Comparison of ENCODE assay signal across 8 mouse cellular contexts in genomic region chr4:43209081-43209579, GRCm38 (mm10). TPM values are rescaled to one million over a fixed set of nuclear protein-coding genes. Genes with fewer than 3 reads are reported as not detected.
A peak's percentile ranks its signal among the peaks of the same experiment; 100 is the strongest.
DNase-seq lines count a peak whose midpoint lies in the region; ATAC-seq and TF ChIP-seq lines count a peak whose summit lies in the region.

No protein-coding gene starts in this region.

- TF ChIP-seq CTCF in cortical plate, adult 2 months (IDR thresholded peaks at IDR 0.05; ENCODE audit: extremely low read depth, insufficient read depth, low read length) = no peak

- H3K4me1 ChIP-seq in cortical plate, adult 2 months (ENCODE audit: control insufficient read depth, insufficient read depth, low read length) = peaks cover 9% of the 10 kb centered on the region; the same call in 1 of the 2 replicates
- peaks cover 13% of the 10 kb centered on the region for H3K4me1 ChIP-seq in midbrain, embryonic 14.5 days (ENCODE audit: control insufficient read depth, insufficient read depth, low read length)

- no peaks in the 10 kb centered on the region for H3K36me3 ChIP-seq in midbrain, embryonic 14.5 days (ENCODE audit: control insufficient read depth, insufficient read depth, low read length)

- DNase-seq in heart, adult 18-20 months = peak; percentile 5
- no peak for DNase-seq in heart, postnatal 25 days (ENCODE audit: low spot score)
- DNase-seq in frontal cortex, postnatal 36 days (ENCODE audit: low spot score in 2 of 2) = peak; percentile 75 to 87
- DNase-seq in layer of hippocampus, postnatal 14 days (ENCODE audit: low spot score in 2 of 2) = peak; percentile 32 to 55
- DNase-seq in midbrain, embryonic 14.5 days = peak; percentile 70
- DNase-seq in urinary bladder, postnatal 10 days (ENCODE audit: low spot score) = no peak
- no peak for DNase-seq in urinary bladder, postnatal 36 days (ENCODE audit: low spot score in 2 of 2)

- WGBS in midbrain, embryonic 14.5 days = under 1% methylated on average over 8 of the region's 8 CpGs

- intact Hi-C loops in heart, postnatal 25 days (cut with DNase I) = no loop called here

- H3K27me3 ChIP-seq in midbrain, embryonic 14.5 days (ENCODE audit: control insufficient read depth, insufficient read depth, low read length) = no peaks in the 10 kb centered on the region

- peak overlapping the region; percentile 48 for H3K9ac ChIP-seq in midbrain, embryonic 14.5 days (replicated peaks; ENCODE audit: low read length)

- peak overlapping the region; percentile 64 for H3K4me2 ChIP-seq in midbrain, embryonic 14.5 days (ENCODE audit: low read length)

- no peaks in the 10 kb centered on the region for H3K9me3 ChIP-seq in midbrain, embryonic 14.5 days (ENCODE audit: control insufficient read depth, low read length)

- H3K27ac ChIP-seq in cortical plate, adult 2 months (ENCODE audit: insufficient read depth, low read length) = 0 out of 2 replicates have a peak overlapping the region, but pooled peaks have one; percentile 4
- peak overlapping the region; percentile 83 for H3K27ac ChIP-seq in midbrain, embryonic 14.5 days (replicated peaks; ENCODE audit: low read depth, low read length)

- peak; percentile 75 for TF ChIP-seq POLR2A in cortical plate, adult 2 months (IDR thresholded peaks at IDR 0.05; ENCODE audit: extremely low read depth, insufficient read depth, low read length)

- peak; percentile 58; the same call in 1 of the 2 replicates for ATAC-seq in midbrain, embryonic 14.5 days (ENCODE audit: low FRiP score, low TSS enrichment)

- H3K4me3 ChIP-seq in cortical plate, adult 2 months (ENCODE audit: insufficient read depth, low read length) = peak overlapping the region; percentile 63
- peak overlapping the region; percentile 34 for H3K4me3 ChIP-seq in midbrain, embryonic 14.5 days (replicated peaks; ENCODE audit: low read depth, low read length)

RNA-seq across cellular contexts. Expression of gene Atp8b5, which starts 57.8 kb away (rescaled TPM):
- under 1 TPM in 1 of 2 experiments, not detected in 1; 0.07 TPM for total RNA-seq in heart, adult 18-20 months (2021)
- under 1 TPM in 1 of 2 experiments, not detected in 1; 0.05 TPM for total RNA-seq in heart, postnatal 25 days (2021)
- polyA plus RNA-seq in cortical plate, adult 2 months (2012; rRNA removed) = 0.55 and 0.77 TPM in 2 replicates
- total RNA-seq in layer of hippocampus, postnatal 14 days (2021) = under 1 TPM; 0.28 to 0.52 TPM
- 0.23 and 0.57 TPM in 2 replicates for polyA plus RNA-seq in midbrain, embryonic 14.5 days (2014; fragmentation: Nextera tagmentation; extraction: Ambion mirVana)

Comparison
In these comparisons a context has a peak if more than half of its experiments do, and no peak if none do; other contexts are left out.
1. DNase-seq: peak in heart, adult 18-20 months (2 of 2), frontal cortex, postnatal 36 days (2 of 2), layer of hippocampus, postnatal 14 days (2 of 2) and midbrain, embryonic 14.5 days (single experiment); none in heart, postnatal 25 days (single experiment), urinary bladder, postnatal 10 days (single experiment) and urinary bladder, postnatal 36 days (0 of 2).